Mouse (Mus musculus): ENCODE measurements around the gene Gm20388.

Gene Gm20388

DNA sequence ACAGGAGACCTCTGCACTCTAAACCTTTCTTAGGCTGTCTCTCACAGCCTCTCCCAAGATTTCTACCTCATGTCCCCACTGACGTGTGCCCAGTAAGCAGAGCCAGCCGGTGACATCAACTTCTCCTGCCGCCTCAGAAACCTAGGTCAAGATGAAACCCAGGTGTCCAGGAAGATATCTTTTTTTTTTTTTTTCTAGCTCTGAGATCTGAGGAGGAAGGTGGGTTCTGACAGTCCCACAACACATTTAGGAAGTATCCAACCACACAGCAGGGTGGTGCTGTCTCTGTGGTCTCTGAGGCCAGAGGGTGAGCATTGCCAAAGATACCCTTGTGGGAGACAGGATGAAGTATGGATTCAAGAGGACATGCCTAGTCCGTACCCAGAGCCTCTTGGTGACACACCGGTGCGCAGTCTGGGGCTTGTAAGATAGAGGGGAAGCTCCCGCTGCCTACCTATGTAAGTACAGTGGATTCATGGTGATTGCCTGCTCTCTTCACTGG lies 1246.4 kb downstream of the Gm20388 start:
- no peak for DNase-seq (ENCODE audit: low spot score in 2 of 2)

DNA sequence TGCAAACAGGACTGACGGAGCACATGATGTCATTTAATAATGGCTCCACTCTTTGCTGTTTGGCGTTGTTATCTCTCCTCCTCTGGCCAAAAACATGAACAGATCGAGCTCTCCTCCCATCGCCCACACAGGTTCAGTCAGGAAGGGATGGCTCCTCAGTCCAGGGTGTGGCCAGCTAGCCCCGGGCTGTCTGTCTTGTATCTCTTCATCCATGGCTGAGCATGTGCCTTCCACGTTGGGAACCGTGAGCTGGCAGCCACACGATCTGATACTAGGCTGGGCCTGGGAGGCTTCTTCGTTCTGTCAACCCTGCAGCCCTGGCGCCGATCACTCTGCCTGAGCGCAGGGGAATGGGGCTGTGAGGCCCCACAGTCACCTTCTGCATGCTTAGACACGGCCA lies 1248.2 kb downstream of the Gm20388 start:
- no peak for DNase-seq (ENCODE audit: low spot score in 2 of 2)

DNA sequence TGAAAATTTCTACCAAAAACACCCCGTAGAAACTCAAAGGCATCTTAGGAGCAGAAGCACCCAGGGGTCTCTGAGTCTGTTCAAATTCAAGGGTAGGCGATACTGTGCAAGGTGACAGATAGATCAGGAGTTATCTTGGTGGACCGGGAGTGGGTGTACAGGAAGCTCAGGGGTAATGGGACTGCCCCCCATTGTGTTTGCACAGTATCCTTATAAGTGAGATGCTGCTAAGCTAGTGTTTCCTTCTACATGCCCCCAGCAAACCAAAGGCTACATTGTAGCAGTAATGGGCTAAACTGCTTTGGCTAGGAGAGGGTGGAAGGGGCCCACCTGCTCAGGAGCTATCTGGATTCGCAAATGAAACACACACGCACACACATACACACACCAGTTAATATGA lies 1250.8 kb downstream of the Gm20388 start:
- no peak for DNase-seq (ENCODE audit: low spot score in 2 of 2)

DNA sequence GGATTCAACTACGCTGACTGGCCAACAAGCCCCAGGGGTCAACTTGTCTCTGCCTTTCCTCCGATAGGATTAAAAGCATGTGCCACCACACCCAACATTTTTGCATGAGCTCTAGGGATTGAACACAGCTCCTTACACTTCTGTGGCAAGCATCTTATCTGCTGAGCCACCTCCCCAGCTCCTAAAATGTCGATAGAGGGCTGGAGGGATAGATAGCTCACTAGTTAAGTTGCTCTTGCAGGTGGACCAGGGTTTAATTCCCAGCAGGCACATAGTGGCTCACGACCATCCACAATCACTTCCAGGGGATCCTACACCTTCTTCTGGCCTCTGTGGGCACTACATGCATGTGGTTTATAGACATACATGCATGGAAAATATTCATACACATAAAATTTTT lies 1251.8 kb downstream of the Gm20388 start:
- DNase-seq (ENCODE audit: low spot score in 2 of 2): no peak

DNA sequence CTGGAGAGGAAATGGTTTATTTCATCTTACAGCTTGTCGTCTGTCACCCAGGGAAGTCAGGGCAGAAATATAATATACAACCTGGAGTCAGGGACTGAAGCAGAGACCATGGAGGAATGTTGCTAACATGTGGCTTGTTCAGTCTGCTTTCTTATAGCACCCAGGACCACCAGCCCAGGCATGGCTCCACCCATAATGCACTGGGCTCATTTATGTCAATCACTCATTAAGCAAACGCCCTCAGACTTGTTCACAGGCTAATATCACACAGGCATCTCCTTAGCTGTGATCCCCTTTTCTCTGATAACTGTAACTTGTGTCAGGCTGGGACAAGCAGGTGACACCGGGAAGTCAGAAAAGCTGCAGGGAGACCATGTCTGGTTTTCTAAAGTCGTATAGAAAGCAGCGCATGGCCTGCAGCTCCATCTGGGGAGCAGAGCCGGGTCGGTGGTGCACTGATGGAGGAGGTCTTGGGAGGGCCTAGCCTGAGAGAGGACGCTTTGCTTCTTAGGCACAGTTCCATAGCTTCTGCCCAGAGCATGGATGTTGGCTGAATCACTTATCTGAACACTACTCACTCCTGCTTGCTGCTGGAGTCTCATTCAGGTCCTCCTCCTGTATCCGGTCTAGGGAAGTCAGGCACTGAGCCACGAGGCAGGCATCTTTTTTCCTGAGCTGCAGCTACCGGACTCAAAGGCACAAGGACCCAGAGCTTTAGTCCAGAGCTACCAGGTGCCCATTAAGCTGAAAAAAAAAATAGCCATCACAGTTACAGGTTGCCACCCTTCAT lies 1252.5 kb downstream of the Gm20388 start:
- no peak for DNase-seq (ENCODE audit: low spot score in 2 of 2)

DNA sequence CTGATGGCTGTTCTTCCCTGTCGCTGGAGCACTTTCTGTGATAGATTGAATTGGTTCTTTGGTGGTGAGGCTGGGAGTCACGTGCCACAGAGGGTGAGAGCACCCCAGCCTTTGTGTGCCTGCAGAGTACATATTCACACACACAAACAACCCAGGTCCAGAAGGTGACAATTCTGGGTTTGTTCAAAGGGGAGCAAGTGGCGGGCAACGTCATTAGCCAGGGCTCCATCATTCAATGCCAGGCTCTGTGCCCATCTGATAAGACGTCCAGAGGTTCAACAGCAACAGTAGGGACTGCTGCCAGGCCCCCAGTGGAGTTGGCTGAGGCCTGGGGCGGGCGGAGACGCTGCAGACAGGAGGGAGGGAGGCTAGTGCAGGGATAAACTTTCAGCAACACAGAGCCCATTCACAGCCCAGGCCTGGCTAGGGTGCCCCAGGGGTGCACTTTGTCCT lies 1253.4 kb downstream of the Gm20388 start:
- DNase-seq (ENCODE audit: low spot score in 2 of 2): no peak

DNA sequence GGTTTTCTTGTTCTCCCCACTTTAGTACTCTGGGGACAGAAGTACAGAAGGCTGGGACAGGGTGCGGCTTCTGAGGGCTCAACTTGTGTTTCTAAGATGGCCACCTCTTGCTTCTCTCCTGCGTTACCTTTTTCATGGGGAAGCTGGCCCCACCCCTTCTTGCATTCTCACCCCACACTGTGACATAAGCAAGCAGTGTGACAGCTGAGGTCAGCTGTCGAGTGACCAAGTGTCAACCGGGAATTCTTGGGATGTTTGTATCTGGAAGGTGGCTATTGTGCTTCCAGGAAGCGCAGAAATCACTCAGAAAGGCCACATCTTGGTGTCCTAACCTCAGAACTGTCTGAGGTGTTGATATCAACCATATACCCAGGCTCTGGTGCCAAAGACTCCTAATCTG lies 1257.4 kb downstream of the Gm20388 start:
- no peak for DNase-seq (ENCODE audit: low spot score in 2 of 2)

DNA sequence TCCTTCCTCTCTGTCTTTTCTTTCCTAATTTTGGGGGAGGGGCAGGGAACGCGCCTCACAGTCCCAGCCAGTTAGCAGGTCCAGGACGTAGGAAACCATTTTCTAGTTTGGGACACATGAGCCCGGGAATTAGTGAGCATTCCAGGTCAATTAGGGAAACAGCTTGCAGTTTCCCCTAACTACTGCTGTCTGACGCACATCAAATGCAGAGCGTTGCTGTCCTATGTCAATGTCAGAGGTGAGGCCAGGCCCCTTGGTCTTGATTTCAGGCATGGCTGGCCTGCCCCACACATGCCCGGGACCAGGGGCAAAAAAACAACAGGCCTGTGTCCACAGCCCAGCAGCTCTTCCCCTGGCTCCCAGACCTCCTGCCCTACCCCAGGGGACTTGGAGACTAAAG lies 1259.5 kb downstream of the Gm20388 start:
- no peak for DNase-seq (ENCODE audit: low spot score in 2 of 2)

DNA sequence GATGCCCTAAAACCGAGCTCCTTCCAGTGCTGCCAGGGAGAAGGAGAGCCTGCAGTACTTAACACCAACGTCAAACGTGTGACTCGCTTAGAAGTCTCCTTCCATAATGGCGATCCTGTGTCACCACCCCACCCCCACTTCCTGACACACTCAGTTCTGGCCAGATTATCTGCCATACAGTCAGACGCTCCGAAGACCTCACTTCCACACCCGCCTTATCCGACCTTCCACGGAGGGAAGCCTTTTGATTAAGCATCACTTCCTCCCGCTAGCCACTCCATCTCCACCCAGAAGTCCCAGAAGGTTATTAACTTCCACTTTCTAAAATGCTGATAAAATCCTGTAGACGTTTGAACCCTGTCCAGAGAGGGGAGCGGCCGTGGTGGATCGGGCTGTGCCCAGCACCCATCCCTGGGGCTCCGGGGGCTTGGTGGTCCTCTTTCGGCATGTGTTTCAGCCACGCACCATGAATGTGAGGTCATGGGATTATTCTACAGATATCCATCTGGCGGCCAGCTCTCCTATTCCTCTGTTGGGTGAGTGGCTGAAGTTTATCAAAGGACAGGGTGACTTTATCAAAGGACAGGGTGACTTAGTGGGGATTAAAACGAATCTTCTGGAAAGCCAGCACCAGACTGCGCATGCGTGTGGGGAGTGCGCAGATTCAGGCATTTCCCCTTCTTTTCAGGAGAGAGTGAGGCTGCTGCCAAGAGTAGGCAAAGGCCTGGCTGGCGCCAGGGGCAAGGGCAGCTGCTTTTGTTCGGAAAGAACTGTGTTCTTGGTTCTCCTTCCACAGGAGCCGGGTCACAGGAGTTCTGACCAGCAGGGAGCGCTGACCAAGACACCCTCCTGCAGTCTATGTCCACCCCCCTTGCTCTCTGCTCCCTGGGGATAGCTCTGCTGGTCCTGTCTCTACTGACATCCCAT lies 1260.2 kb downstream of the Gm20388 start:
- peak; percentile 4 to 9 for DNase-seq (ENCODE audit: low spot score in 2 of 2)

DNA sequence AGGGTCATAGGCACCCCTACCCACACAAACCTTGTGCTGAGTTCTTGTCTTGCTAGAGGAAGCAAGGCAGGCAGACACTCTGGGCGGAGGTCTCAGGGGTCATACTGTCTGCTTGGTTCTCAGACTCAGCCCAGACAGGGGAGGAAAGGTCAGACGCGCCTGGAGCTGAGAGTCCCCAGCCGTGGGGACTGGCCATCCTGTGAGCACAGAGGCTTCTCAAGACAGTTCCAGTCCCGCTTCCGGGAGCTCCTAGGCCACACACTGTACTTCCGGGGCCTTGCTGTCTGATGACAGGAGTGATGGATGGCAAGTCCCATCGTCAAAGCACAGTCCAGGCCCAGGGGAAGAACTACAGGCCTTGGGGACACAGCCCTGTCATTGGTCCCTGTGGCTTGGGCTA lies 1261.9 kb downstream of the Gm20388 start:
- no peak for DNase-seq (ENCODE audit: low spot score in 2 of 2)

DNA sequence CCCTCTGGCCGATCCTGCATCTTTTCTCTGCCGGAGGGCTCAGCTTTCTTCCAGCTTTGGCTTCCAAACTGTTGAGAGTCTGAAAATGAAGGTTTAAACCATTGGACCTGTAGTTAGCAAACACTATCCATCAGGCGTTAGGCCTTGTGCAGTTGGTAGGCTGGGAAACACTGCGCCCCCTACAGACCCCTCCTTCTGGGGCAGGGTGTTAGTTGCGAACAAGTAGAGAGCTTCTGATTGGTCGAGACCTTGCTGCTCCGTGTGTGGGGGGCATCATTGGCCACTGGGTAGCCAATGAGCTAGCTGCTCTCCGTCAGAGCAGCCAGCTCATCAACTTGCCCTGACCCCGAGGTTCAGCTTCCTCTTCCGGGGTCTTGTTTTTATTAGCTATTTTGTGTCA lies 1263.5 kb downstream of the Gm20388 start:
- no peak for DNase-seq (ENCODE audit: low spot score in 2 of 2)

DNA sequence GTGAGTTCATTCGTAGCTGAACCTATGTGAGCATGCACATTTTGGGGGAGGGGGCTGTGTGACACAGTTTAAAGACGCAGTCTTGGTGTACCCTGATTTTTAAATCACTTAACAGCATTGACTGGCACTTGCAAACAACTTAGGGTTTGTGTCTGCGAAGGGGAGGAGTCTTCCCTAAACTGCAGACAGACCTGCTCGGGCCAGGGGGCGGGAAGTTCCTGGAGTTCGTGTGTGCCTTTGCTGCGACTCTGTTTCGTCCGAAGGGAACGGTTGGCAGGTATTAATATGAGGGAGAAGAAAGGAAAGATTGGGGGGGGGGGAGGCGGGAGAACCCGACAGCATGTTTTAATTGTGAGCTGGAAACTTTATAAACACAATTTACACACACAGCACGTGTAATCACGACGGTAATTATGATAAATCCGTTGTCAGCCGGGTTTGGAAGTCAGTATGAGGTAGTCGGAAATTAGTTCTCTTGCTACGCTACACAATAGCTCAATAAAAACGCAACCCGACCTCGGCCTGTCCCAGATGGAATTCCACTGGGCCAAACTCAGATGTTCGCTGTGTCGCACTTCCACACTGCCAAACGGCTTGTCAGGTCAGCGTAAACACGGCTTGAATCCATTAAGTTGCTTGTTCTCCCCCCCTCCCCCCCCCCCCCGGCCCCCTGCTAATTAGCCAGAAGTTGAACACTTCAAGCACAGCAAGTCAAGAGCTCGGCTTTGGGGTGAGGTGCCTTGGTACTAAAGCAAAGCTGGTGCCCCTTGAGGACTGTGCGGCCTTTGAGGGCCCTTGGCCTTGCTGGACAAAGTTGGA lies 1264.3 kb downstream of the Gm20388 start:
- DNase-seq (ENCODE audit: low spot score in 2 of 2): no peak

DNA sequence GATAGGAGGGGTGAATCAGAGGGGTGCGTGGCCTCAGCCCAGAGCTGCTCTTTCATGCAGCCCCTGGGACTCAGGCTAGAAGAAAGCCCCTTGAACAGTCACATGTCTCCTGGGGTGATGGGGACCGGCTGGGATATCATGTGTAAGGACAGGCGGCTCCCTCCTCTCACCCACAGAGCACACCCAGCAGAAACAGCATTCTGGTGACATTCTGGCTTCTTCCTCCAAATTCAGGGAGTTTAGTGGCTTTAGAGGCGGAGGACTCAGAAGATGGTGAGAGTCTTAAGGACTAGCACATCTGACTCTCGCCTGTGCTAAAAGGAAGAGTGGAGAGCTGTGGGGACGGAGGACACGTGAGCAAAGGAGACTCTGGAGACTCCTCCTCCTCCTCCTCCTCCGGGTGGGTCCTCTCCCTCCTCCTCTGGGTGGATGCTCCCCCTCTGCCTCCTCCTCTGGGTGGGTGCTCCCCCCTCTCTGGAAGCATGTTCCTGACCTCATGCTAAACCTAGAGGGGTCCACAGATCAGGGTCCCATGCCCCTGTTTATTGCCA lies 1265.0 kb downstream of the Gm20388 start:
- no peak for DNase-seq (ENCODE audit: low spot score in 2 of 2)

DNA sequence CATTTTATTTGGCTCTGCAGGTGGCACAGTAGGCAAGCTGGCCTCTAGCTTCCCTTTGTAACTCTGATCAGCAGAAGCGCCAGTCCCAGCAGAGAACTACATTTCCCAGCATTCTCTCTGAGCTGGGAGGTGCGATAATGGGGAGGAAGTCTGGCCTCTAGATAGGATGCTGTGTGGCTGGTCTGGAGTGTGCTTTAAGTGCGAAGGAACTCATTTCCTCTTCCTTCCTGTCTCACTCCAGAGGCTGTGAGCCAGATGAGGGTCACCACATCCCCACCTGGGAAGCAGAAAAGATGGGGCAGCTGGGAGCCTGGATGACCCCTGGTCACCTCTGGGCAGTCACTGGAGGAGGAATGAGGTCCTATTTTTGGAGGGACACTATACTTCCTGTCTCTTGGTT lies 1265.7 kb downstream of the Gm20388 start:
- DNase-seq (ENCODE audit: low spot score in 2 of 2): no peak

DNA sequence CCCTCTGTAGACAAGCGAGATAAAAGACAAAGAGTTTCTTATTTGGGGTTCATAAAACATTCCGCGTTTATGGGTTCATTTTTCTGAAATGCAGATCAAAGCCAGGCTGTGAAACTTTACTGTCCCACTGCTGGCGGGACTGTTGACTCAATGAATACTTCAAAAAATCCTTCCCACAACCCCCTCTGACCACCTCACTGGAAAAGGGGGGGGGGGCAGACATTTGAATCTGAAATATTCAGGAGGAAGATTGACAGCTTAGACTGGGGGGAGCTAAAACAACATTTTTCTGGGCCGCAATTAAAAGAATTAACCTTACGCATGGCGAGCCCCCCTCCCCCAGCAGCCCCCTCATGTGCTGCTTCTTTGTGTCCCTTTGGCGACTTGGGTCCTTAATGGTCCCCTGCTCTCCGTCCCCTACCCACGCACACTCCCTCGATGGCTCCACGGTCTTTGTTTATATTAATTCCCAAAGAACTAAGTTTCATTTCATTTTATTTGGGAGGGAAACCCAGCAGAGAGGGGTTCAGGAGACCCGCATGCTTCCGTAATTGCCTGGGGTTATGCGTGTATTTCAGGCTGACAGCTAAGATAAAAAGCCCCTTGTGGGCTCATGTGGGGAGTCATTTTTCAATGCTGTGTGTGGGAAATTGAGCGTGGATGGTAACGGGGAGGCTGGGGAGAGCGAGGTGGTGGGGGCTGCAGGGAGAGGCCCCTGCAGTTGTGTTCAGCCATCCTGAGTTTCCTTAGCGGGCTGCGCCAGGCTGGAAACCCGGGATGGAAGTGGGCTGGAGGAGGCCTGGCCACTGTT lies 1270.0 kb downstream of the Gm20388 start:
- DNase-seq (ENCODE audit: low spot score in 2 of 2): no peak

DNA sequence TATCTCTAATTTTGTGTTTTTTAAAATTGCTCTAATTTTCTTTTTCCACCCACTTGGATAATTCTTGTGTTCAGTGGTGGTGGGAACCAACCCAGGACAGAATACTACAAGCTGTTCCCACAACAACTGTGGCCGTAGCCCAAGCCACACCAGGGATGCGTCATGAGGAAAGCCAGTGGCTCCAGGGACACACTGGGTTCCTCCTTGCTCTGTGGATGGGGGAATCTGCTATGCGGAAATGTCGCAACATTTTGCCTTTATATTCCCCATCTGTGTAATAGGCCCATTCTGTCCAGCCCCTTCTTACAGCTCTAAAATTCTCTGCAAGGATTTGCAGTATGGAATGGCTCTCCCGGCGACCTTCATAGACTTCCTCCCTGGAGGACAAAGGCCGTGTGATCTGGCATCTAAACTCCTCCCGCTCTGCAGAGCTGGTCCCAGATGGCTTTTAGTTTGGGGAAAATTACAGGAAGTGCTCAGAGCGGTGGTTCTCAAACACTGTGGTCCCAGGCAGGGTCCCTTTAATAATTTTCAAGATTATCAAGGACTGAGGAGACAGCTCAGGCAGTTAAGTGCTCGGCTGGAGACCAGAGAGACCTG lies 1270.7 kb downstream of the Gm20388 start:
- DNase-seq (ENCODE audit: low spot score in 2 of 2): no peak

DNA sequence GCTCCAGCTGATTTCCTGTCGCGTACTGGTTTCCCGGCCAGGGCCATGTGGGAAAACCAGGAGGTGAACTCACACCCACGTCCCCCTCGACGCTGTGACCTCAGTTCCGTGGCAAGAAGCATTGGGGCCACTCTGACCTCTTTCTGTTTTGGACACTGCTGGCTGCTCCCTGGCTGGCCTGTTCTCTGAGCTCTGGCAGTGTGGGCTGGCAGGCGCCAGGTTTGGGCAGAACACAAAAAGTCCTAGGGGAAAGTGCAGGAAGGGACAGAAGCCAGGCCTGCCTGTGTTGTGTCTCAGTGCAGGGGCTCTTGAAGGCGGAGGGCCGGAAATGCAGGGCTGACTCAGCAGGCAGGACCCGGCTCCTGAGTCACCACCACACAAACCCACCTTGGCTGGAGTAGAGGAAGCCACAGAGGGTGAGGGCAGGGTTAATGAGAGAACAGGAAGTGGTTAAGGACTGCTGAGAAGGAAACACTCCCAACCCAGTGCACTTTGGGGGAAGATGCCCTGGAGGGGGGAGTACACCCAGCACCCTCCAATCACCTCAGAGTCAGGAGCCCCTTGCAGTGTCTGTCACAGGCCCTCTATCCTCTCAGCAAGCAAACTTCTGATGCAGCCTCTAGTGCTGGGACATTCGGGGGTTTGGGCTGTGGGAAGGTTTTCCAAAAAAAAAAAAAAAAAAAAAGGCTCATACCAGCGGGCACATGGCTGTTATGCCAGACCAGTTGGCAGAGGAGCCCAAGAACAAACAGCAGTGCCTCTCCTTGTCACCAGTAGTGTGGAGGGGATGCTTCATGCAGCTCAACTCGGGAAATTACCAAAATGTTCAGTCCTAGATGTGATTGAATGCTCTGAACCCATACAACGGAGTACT lies 1277.1 kb downstream of the Gm20388 start:
- no peak for DNase-seq (ENCODE audit: low spot score in 2 of 2)

DNA sequence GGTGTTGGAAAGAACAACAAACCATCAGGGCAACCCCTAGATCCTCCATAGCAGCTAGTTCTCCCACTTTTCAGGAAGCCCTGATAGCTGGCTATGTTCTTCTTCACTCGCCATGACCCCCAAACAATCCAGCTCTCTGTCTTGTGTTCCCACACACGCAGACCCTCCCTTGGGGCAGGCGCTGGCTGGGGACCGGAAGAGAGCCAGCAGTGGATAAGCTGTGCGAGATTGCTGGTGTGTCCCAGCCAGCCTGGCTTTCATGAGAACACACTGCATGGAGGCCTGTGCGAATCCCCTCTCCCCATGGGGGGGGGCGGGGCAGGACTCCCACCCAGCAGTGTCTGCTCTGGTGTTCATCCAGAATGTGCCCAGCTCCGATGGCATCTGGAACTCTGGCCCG lies 1278.4 kb downstream of the Gm20388 start:
- DNase-seq (ENCODE audit: low spot score in 2 of 2): no peak

DNA sequence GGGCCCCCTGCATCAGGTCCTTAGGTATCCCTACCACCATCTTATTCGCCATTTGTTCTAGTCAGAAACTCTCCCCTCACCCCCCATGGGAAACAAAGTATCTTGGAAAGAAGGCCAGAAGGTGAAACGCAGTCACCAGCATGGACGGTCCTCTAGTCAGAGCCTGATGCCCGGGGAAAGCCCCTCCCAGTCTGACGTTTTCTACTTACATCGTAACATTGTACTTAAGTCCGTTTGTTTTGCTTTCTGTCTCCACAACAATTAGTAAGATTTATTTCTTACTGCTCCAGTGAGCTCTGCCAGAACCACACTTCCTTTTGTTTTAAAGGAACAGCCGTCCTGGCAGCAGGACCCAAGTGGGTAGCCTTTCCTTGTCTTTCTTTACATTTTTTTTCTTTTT lies 1281.8 kb downstream of the Gm20388 start:
- DNase-seq (ENCODE audit: low spot score in 2 of 2): no peak

All from right cerebral cortex, postnatal 36 days (tissue).